Mouse (Mus musculus) hindbrain, embryonic 14.5 days (tissue): ENCODE results near the gene Vegfa. TPM values are rescaled to one million over a fixed set of nuclear protein-coding genes. Genes with fewer than 3 reads are reported as not detected.

Experiments
- ATAC-seq: fragments of 200-750 bp; cut with Nextera tagmentation; 2 replicates; pipeline ENCODE4 v1.8.0; 2017; ENCODE audit warnings: moderate number of reproducible peaks, mild to moderate bottlenecking, moderate TSS enrichment, moderate library complexity; ENCODE audit not compliant: low FRiP score
- DNase-seq: peaks from one replicate; pipeline ENCODE4 v3.0.0-alpha.2; 2015; ENCODE audit warnings: low spot score
- H3K27ac ChIP-seq: fragments of 300-500 bp; sonication (generic); 2 replicates; pipeline ENCODE4 v1.5.1; 2014; ENCODE audit warnings: mild to moderate bottlenecking, moderate library complexity
- H3K27me3 ChIP-seq: fragments of 300-500 bp; sonication (generic); 2 replicates; pipeline ENCODE4 v1.6.1; 2014; ENCODE audit warnings: mild to moderate bottlenecking, low read length, mixed read lengths; ENCODE audit not compliant: control insufficient read depth, insufficient read depth
- H3K36me3 ChIP-seq: fragments of 300-500 bp; sonication (generic); replicated peaks from 2 replicates; pipeline ENCODE4 v1.6.1; 2014; ENCODE audit not compliant: control insufficient read depth, insufficient read depth
- H3K4me1 ChIP-seq: fragments of 300-500 bp; sonication (generic); replicated peaks from 2 replicates; pipeline ENCODE4 v1.6.1; 2014; ENCODE audit warnings: antibody characterized with exemption, low read length, mixed read lengths; ENCODE audit not compliant: control insufficient read depth, insufficient read depth
- H3K4me2 ChIP-seq: fragments of 300-500 bp; sonication (generic); replicated peaks from 2 replicates; pipeline ENCODE4 v1.6.1; 2014; ENCODE audit warnings: mild to moderate bottlenecking, moderate library complexity
- H3K4me3 ChIP-seq: fragments of 300-500 bp; sonication (generic); replicated peaks from 2 replicates; pipeline ENCODE4 v1.5.1; 2014; ENCODE audit warnings: mild to moderate bottlenecking, low read length
- H3K9ac ChIP-seq: fragments of 300-500 bp; sonication (generic); 2 replicates; pipeline ENCODE4 v1.6.1; 2014
- H3K9me3 ChIP-seq: fragments of 300-500 bp; sonication (generic); 2 replicates; pipeline ENCODE4 v1.6.1; 2016; ENCODE audit warnings: low read length; ENCODE audit not compliant: control insufficient read depth
- WGBS: fragments of 180-500 bp; shearing (Covaris S2); extraction: QIAGEN DNeasy Blood & Tissue Kit; methylation state at CpG from one replicate; pipeline ENCODE4 v1.1.7; 2014; 5-methylcytosine and 5-hydroxymethylcytosine counted together
- polyA plus RNA-seq: library from polyadenylated mRNA; unstranded; fragments of >200 nt; fragmentation: Nextera tagmentation; extraction: Ambion mirVana; gene quantifications from 2 replicates; pipeline ENCODE4 v1.2.1, GENCODE M21; 2014

The Vegfa gene
- polyA plus RNA-seq, 1 experiment from 2014 or later: 6.5 TPM

GRCm38 (mm10) chr17:46015967-46016366, 16.2 kb downstream of the Vegfa start:
- DNase-seq (no peak), ATAC-seq (no peak)

GRCm38 (mm10) chr17:46014935-46015334, 17.2 kb downstream of the Vegfa start:
- Histone ChIP-seq H3K36me3 (peaks cover 36% of the 10 kb centered on the region), H3K4me2 (no peak overlapping the region), H3K4me1 (0 out of 2 replicates have a peak, but pooled peaks cover 4% of the 10 kb centered on the region), H3K9me3 (no peaks in the 10 kb centered on the region), H3K4me3 (no peak overlapping the region), H3K27me3 (no peaks in the 10 kb centered on the region), H3K9ac (no peak overlapping the region), H3K27ac (no peak overlapping the region)
- WGBS: 92% methylated on average over 2 of the region's 2 CpGs
- no peak for DNase-seq
- ATAC-seq: no peak

More at GRCm38 (mm10) chr17:46015967-46016366, 16.2 kb downstream of the Vegfa start:
- 95% methylated on average over 6 of the region's 6 CpGs for WGBS
- Histone ChIP-seq H3K9ac (no peak overlapping the region), H3K4me1 (0 out of 2 replicates have a peak, but pooled peaks cover 4% of the 10 kb centered on the region), H3K27ac (no peak overlapping the region), H3K4me3 (no peak overlapping the region), H3K36me3 (peaks cover 46% of the 10 kb centered on the region), H3K4me2 (no peak overlapping the region), H3K27me3 (no peaks in the 10 kb centered on the region), H3K9me3 (no peaks in the 10 kb centered on the region)

GRCm38 (mm10) chr17:46013549-46013948, 18.6 kb downstream of the Vegfa start:
- Histone ChIP-seq H3K27ac (no peak overlapping the region), H3K27me3 (no peaks in the 10 kb centered on the region), H3K9ac (no peak overlapping the region), H3K36me3 (peaks cover 23% of the 10 kb centered on the region), H3K4me1 (0 out of 2 replicates have a peak, but pooled peaks cover 4% of the 10 kb centered on the region), H3K4me3 (no peak overlapping the region), H3K4me2 (no peak overlapping the region), H3K9me3 (no peaks in the 10 kb centered on the region)
- no peak for DNase-seq
- ATAC-seq: no peak
- 93% methylated on average over 15 of the region's 15 CpGs for WGBS

- Histone ChIP-seq H3K27me3 (no peaks in the 10 kb centered on the region), H3K36me3 (peaks cover 12% of the 10 kb centered on the region; the same call in 1 of the 2 replicates), H3K27ac (no peak overlapping the region), H3K4me1 (no peaks in the 10 kb centered on the region), H3K9me3 (no peaks in the 10 kb centered on the region), H3K4me2 (no peak overlapping the region), H3K4me3 (no peak overlapping the region), H3K9ac (no peak overlapping the region)
- WGBS: 83% methylated on average over 8 of the region's 8 CpGs
- DNase-seq (no peak), ATAC-seq (no peak)
These were observed 20.0 kb downstream of the Vegfa start for GRCm38 (mm10) chr17:46012211-46012610.

- Histone ChIP-seq H3K27ac (no peak overlapping the region), H3K4me2 (no peak overlapping the region), H3K4me3 (no peak overlapping the region), H3K9ac (no peak overlapping the region), H3K27me3 (no peaks in the 10 kb centered on the region), H3K4me1 (no peaks in the 10 kb centered on the region), H3K36me3 (no peaks in the 10 kb centered on the region), H3K9me3 (no peaks in the 10 kb centered on the region)
- DNase-seq (no peak), ATAC-seq (no peak)
- WGBS: 90% methylated on average over 6 of the region's 6 CpGs
These were observed 21.7 kb downstream of the Vegfa start for GRCm38 (mm10) chr17:46010462-46010861.

- H3K4me1 ChIP-seq: no peaks in the 10 kb centered on the region
- 62% methylated on average over 7 of the region's 7 CpGs for WGBS
- ATAC-seq: no peak
- no peak overlapping the region for H3K9ac ChIP-seq
- H3K27ac ChIP-seq: no peak overlapping the region
- H3K9me3 ChIP-seq: no peaks in the 10 kb centered on the region
- no peaks in the 10 kb centered on the region for H3K36me3 ChIP-seq
- DNase-seq: no peak
- H3K4me2 ChIP-seq: no peak overlapping the region
- H3K4me3 ChIP-seq: no peak overlapping the region
- no peaks in the 10 kb centered on the region for H3K27me3 ChIP-seq
These were observed 23.0 kb downstream of the Vegfa start for GRCm38 (mm10) chr17:46009182-46009581.

GRCm38 (mm10) chr17:46005458-46005857, 26.7 kb downstream of the Vegfa start:
- ATAC-seq (no peak), DNase-seq (no peak)
- Histone ChIP-seq H3K36me3 (no peaks in the 10 kb centered on the region), H3K4me3 (no peak overlapping the region), H3K27me3 (no peaks in the 10 kb centered on the region), H3K4me2 (no peak overlapping the region), H3K9me3 (no peaks in the 10 kb centered on the region), H3K4me1 (no peaks in the 10 kb centered on the region), H3K9ac (no peak overlapping the region), H3K27ac (no peak overlapping the region)
- 84% methylated on average over 3 of the region's 3 CpGs for WGBS

GRCm38 (mm10) chr17:46004482-46004881, 27.7 kb downstream of the Vegfa start:
- Histone ChIP-seq H3K4me3 (no peak overlapping the region), H3K4me2 (no peak overlapping the region), H3K27me3 (no peaks in the 10 kb centered on the region), H3K27ac (no peak overlapping the region), H3K9me3 (no peaks in the 10 kb centered on the region), H3K4me1 (no peaks in the 10 kb centered on the region), H3K9ac (no peak overlapping the region), H3K36me3 (no peaks in the 10 kb centered on the region)
- WGBS: 86% methylated on average over 5 of the region's 5 CpGs
- ATAC-seq (no peak), DNase-seq (no peak)

- no peak overlapping the region for H3K4me3 ChIP-seq
- H3K4me1 ChIP-seq: no peaks in the 10 kb centered on the region
- 74% methylated on average over 15 of the region's 15 CpGs for WGBS
- H3K36me3 ChIP-seq: no peaks in the 10 kb centered on the region
- H3K9ac ChIP-seq: no peak overlapping the region
- H3K27ac ChIP-seq: no peak overlapping the region
- ATAC-seq (no peak), DNase-seq (no peak)
- H3K4me2 ChIP-seq: no peak overlapping the region
- no peaks in the 10 kb centered on the region for H3K9me3 ChIP-seq
- H3K27me3 ChIP-seq: no peaks in the 10 kb centered on the region
These were observed 28.3 kb downstream of the Vegfa start for GRCm38 (mm10) chr17:46003717-46004481.
